Mouse (Mus musculus): ENCODE measurements around the gene Tmem40. TPM values are rescaled to one million over a fixed set of nuclear protein-coding genes. Genes with fewer than 3 reads are reported as not detected.

Tmem40 gene
- total and polyA plus RNA-seq, 3 experiments, result 13.8 to 16.4 TPM; not detected in 1

DNA sequence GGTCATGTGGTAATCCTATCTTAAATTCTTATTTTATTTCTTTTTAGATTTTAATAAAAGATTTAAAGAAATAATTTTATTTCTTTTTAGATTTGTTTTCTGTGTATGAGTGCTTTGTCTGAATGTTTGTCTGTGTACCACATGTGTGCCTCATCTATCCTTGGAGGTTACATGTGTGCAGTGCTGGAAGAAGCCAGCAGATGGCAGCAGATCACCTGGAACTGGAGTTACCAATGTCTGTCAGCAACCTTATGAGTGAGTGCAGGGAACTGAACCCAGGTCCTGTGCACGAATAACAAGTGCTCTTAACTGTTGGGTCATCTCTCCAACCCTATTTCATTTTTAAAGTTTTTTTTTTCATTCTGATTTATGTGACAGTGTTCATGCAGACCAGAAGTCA is 35.1 kb downstream of the Tmem40 start (continued):
- TF ChIP-seq E2F4 (IDR thresholded peaks at IDR 0.05; ENCODE audit: borderline replicate concordance, low read depth, low read length), result no peak
- peak; percentile 79 to 93 (median 85) for TF ChIP-seq CTCF (IDR thresholded peaks at IDR 0.05 in 2 of 3, conservative IDR thresholded peaks at IDR 0.05 in 1 of 3; ENCODE audit: control insufficient read depth in 1 of 3, insufficient read depth in 1 of 3, low read depth in 2 of 3, low read length in 3 of 3, poor library complexity in 1 of 3, severe bottlenecking in 1 of 3)
- no peak for TF ChIP-seq RCOR1 (IDR thresholded peaks at IDR 0.05; ENCODE audit: low read depth, low read length)
- no peak for TF ChIP-seq HCFC1 (IDR thresholded peaks at IDR 0.05; ENCODE audit: low read depth, low read length)
- TF ChIP-seq ZC3H11A (IDR thresholded peaks at IDR 0.05; ENCODE audit: low read depth, low read length), result peak; percentile 87; the same call in 1 of the 2 replicates
- TF ChIP-seq NRF1 (IDR thresholded peaks at IDR 0.05; ENCODE audit: insufficient read depth, low read depth, low read length, poor library complexity, severe bottlenecking), result no peak
- no peak for TF ChIP-seq ETS1 (IDR thresholded peaks at IDR 0.05; ENCODE audit: low read depth, low read length)
- TF ChIP-seq MYB (IDR thresholded peaks at IDR 0.05; ENCODE audit: low read depth, low read length), result no peak
- no peak for TF ChIP-seq ELF1 (IDR thresholded peaks at IDR 0.05; ENCODE audit: low read depth, low read length)
- TF ChIP-seq USF1 (IDR thresholded peaks at IDR 0.05; ENCODE audit: low read depth, low read length), result no peak
- TF ChIP-seq NELFE (IDR thresholded peaks at IDR 0.05; ENCODE audit: low read depth, low read length), result no peak
- TF ChIP-seq GATA1 (IDR thresholded peaks at IDR 0.05; ENCODE audit: low read depth, low read length), result no peak
- TF ChIP-seq BHLHE40 (IDR thresholded peaks at IDR 0.05; ENCODE audit: borderline replicate concordance, low read depth, low read length), result peak; percentile 33; the same call in 1 of the 2 replicates

DNA sequence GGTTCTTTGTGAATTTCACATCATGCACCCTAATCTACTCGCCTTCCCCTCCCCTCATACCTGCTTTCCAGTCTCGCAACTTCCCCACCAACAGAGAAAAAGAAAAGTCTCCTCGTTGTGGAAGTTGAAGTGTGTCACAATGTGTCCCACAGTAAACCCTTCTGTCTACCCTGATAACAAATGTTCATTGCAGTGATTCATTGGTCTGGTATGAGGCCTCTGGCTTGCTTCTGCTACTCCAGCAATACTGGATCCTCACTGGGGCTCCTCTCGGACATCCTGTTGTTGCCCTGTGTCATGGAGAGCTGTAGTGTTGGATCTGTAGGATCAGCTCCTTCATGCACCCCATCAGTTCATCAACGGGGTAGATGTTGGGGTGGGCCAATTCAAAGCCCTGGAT is 40.0 kb downstream of the Tmem40 start:
- H3K79me2 ChIP-seq (ENCODE audit: control insufficient read depth, insufficient read depth, low read length, poor library complexity), result no peaks in the 10 kb centered on the region
- no peak overlapping the region for H3K27ac ChIP-seq (ENCODE audit: control insufficient read depth, low read depth, low read length)
- no peaks in the 10 kb centered on the region for H3K36me3 ChIP-seq (ENCODE audit: control insufficient read depth in 1 of 2, insufficient read depth in 2 of 2, low read length in 2 of 2)
- no peak overlapping the region for H3K4me3 ChIP-seq (ENCODE audit: control insufficient read depth in 1 of 2, insufficient read depth in 1 of 2, low read depth in 2 of 2, low read length in 2 of 2)
- no peaks in the 10 kb centered on the region for H3K9me3 ChIP-seq (replicated peaks; ENCODE audit: insufficient read depth, low read length)
- H3K9ac ChIP-seq (ENCODE audit: control insufficient read depth, low read depth, low read length, poor library complexity, severe bottlenecking), result no peak overlapping the region
- TF ChIP-seq EP300 (IDR thresholded peaks at IDR 0.05; ENCODE audit: low read depth in 1 of 2, low read length in 2 of 2) (no peak), MYC (IDR thresholded peaks at IDR 0.05; ENCODE audit: low read depth, low read length) (no peak), RCOR1 (IDR thresholded peaks at IDR 0.05; ENCODE audit: low read depth, low read length) (no peak), USF2 (IDR thresholded peaks at IDR 0.05; ENCODE audit: borderline replicate concordance in 1 of 2, insufficient read depth in 1 of 2, low read depth in 1 of 2, low read length in 2 of 2) (no peak), CHD1 (IDR thresholded peaks at IDR 0.05; ENCODE audit: low read depth, low read length) (no peak), E2F4 (IDR thresholded peaks at IDR 0.05; ENCODE audit: borderline replicate concordance, low read depth, low read length) (no peak), POLR2A (IDR thresholded peaks at IDR 0.05; ENCODE audit: control insufficient read depth in 1 of 2, insufficient read depth in 1 of 2, low read depth in 1 of 2, low read length in 2 of 2, poor library complexity in 1 of 2) (no peak), GABPA (IDR thresholded peaks at IDR 0.05; ENCODE audit: low read depth, low read length) (no peak), MYB (IDR thresholded peaks at IDR 0.05; ENCODE audit: low read depth, low read length) (no peak), SIN3A (IDR thresholded peaks at IDR 0.05; ENCODE audit: low read length) (no peak), UBTF (IDR thresholded peaks at IDR 0.05; ENCODE audit: borderline replicate concordance, insufficient read depth, low read depth, low read length) (no peak), MEF2A (IDR thresholded peaks at IDR 0.05; ENCODE audit: extremely low read depth, insufficient replicate concordance, low read depth, low read length, poor library complexity, severe bottlenecking) (no peak), MXI1 (IDR thresholded peaks at IDR 0.05; ENCODE audit: low read depth, low read length) (no peak), SMC3 (IDR thresholded peaks at IDR 0.05; ENCODE audit: low read depth, low read length) (no peak), HCFC1 (IDR thresholded peaks at IDR 0.05; ENCODE audit: low read depth, low read length) (no peak), MAX (IDR thresholded peaks at IDR 0.05; ENCODE audit: low read length) (no peak), ZKSCAN1 (IDR thresholded peaks at IDR 0.05; ENCODE audit: low read depth, low read length) (no peak)
- no peaks in the 10 kb centered on the region for H3K4me1 ChIP-seq (ENCODE audit: control insufficient read depth in 1 of 2, insufficient read depth in 2 of 2, low read length in 2 of 2)
- peaks cover 0 to 2% of the 10 kb centered on the region in 2 experiments; a peak in 2 of 4 replicates for H3K27me3 ChIP-seq (ENCODE audit: control insufficient read depth in 1 of 2, insufficient read depth in 2 of 2, low read length in 2 of 2)
- DNase-seq (ENCODE audit: low read depth, low spot score), result no peak
